Mouse (Mus musculus): Measurements from ENCODE around the gene Col24a1.

- no peak for TF ChIP-seq CTCF (IDR thresholded peaks at IDR 0.05; ENCODE audit: extremely low read depth, insufficient read depth, low read length)
- TF ChIP-seq POLR2A (IDR thresholded peaks at IDR 0.05; ENCODE audit: extremely low read depth, insufficient read depth, low read length): no peak
Observed at GRCm38 (mm10) chr3:145550216-145550615, 257.9 kb downstream of the Col24a1 start.
